Mouse (Mus musculus) embryonic facial prominence, embryonic 12.5 days (tissue): ENCODE measurements at regions not wholly inside any gene's neighbourhood (a gene's known extent, or its start where the extent isn't known, plus 50 kb on each side); places are given as distances from the start of the nearest gene placed in this dataset.

Source experiments
- ATAC-seq: fragments of 200-750 bp; cut with Nextera tagmentation; 2 replicates; pipeline ENCODE4 v1.8.0; 2017; ENCODE audit not compliant: insufficient number of reproducible peaks, insufficient read depth, low FRiP score, low TSS enrichment
- H3K27ac ChIP-seq: fragments of 300-500 bp; sonication (generic); 2 replicates; pipeline ENCODE4 v1.5.1; 2016; ENCODE audit warnings: mild to moderate bottlenecking
- H3K27me3 ChIP-seq: fragments of 300-500 bp; sonication (generic); 2 replicates; pipeline ENCODE4 v1.6.1; 2016; ENCODE audit warnings: mild to moderate bottlenecking, moderate library complexity
- H3K36me3 ChIP-seq: fragments of 300-500 bp; sonication (generic); 2 replicates; pipeline ENCODE4 v1.6.1; 2016; ENCODE audit warnings: mild to moderate bottlenecking
- H3K4me1 ChIP-seq: fragments of 300-500 bp; sonication (generic); 2 replicates; pipeline ENCODE4 v1.6.1; 2016
- H3K4me2 ChIP-seq: fragments of 300-500 bp; sonication (generic); replicated peaks from 2 replicates; pipeline ENCODE4 v1.6.1; 2016; ENCODE audit warnings: mild to moderate bottlenecking, moderate library complexity
- H3K4me3 ChIP-seq: fragments of 300-500 bp; sonication (generic); 2 replicates; pipeline ENCODE4 v1.5.1; 2016; ENCODE audit warnings: mild to moderate bottlenecking
- H3K9ac ChIP-seq: fragments of 300-500 bp; sonication (generic); 2 replicates; pipeline ENCODE4 v1.6.1; 2016; ENCODE audit warnings: mild to moderate bottlenecking, moderate library complexity
- H3K9me3 ChIP-seq: fragments of 300-500 bp; sonication (generic); 2 replicates; pipeline ENCODE4 v1.6.1; 2016; ENCODE audit warnings: mild to moderate bottlenecking, moderate library complexity
- WGBS: fragments of 180-500 bp; shearing (Covaris S2); methylation state at CpG from one replicate; pipeline ENCODE4 v1.1.7; 2016; 5-methylcytosine and 5-hydroxymethylcytosine counted together

DNA sequence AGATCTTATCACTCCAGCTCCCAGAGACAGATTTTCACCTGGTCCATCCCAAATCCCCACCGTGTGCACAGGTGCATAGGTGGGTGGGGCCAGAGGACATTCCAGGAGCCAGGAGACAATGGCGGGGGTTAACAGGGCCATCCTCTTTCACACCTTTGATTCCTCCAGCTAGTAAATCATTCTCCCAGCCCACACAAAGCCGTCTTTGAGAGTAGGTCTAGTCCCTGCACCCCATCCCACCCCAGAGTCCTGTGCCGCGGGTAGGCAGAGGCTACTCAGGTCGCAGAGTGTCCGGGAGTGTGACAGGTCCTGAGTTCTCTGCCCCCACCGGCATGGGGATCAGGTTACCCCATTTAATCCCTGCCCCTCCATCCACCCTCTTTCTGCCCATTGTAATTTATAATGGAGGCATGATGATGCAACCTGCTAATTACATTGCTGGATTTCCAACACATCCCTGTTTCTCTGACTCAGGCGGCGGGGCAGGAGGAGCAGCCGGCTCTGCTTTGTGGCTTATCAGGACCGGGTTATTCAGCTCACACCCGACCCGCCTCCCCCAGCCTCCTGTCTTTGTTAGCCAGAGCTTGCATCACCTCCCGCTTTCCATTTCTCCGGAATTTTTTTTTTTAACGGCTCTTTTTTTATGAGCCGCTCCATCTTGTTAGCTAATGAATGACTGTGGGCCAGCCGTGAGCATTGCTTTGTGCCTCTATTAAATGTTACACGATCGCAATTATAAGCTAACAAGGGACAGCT is 139.7 kb upstream of the 1600014C23Rik start:
- 8% methylated on average over 21 of the region's 21 CpGs for WGBS
- H3K9me3 ChIP-seq = peaks cover under 1% of the 10 kb centered on the region; the same call in 1 of the 2 replicates
- H3K4me1 ChIP-seq = peaks cover 44% of the 10 kb centered on the region
- peak overlapping the region; percentile 24; the same call in 1 of the 2 replicates for H3K4me2 ChIP-seq
- no peak for ATAC-seq
- peaks cover 26% of the 10 kb centered on the region for H3K27me3 ChIP-seq
- H3K9ac ChIP-seq = no peak overlapping the region
- H3K27ac ChIP-seq = no peak overlapping the region
- no peaks in the 10 kb centered on the region for H3K36me3 ChIP-seq
- H3K4me3 ChIP-seq = no peak overlapping the region

DNA sequence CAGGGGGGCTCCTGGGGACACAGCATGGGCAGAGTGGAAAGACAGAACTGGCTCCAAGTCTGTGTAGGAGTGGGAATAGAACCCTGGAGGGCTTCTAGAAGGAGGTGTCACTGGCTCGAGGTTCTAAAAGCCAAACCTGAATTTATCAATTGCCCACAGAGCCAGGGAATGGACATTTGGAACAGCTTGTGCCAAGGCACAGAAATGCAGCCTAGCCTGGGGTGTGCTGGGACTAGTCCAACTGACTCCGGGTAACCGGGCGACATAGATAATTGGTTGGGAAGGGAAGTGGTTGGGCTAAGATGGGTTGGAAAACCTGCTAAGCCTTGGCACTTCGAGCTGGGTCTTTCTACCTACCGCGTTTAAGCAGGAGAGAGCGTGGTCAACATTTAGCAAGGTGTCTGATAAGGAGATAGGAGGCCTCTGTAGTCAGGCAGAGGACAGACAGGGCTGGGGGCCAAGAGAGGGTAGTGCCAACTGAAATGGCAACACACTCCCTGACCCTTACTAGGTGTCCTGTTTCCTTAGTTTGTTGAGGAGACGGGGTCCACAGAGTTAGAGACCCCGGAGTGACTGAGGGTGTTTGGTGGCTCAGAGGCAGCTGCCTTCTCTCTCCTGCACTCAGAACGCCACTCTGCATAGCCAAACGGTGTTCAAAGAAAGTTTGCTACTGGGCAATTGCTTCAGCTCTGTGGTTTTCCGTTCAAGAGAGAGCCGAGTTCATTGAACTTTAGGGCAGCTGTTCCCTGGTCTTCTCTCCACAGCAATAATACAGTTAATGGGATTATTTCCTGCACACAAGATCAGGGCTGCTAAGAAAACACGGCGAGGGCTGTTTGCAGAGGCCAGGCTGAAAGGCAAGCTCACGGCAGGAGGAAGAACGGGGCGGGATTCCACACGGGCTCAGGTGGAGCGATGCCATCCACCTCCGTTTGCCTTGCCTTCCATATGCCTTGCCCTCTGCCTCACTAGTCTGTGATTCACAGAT is 138.3 kb upstream of the 1600014C23Rik start:
- Histone ChIP-seq H3K4me2 (peak overlapping the region; percentile 15; the same call in 1 of the 2 replicates), H3K36me3 (no peaks in the 10 kb centered on the region), H3K9ac (no peak overlapping the region), H3K4me3 (no peak overlapping the region), H3K27me3 (peaks cover 26% of the 10 kb centered on the region), H3K9me3 (no peaks in the 10 kb centered on the region), H3K4me1 (peaks cover 48% of the 10 kb centered on the region), H3K27ac (no peak overlapping the region)
- ATAC-seq = no peak
- WGBS = 41% methylated on average over 22 of the region's 22 CpGs

DNA sequence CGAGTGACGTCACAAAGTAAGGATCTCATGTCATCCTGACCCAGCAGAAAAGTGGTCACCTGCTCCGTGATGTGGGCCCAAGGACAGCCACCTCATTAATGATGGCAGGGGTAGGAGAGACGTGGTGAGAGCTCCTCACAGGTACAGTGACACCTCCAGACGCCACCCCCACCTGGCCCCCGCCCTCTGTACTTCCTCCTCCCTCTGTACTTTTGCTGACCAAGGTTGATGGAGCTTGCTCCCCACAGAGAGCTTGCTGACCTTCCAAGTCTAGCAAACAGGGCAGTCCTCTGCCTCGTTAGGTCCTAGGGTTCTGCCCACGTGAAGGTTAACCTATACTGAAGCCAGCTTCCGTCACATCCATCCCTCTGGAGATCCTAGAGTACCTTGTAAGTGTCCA is 137.4 kb upstream of the 1600014C23Rik start:
- peaks cover 52% of the 10 kb centered on the region for H3K4me1 ChIP-seq
- H3K9ac ChIP-seq = no peak overlapping the region
- no peak overlapping the region for H3K27ac ChIP-seq
- H3K4me3 ChIP-seq = no peak overlapping the region
- H3K4me2 ChIP-seq = no peak overlapping the region
- 83% methylated on average over 9 of the region's 9 CpGs for WGBS
- H3K36me3 ChIP-seq = no peaks in the 10 kb centered on the region
- ATAC-seq = no peak
- H3K27me3 ChIP-seq = peaks cover 26% of the 10 kb centered on the region
- no peaks in the 10 kb centered on the region for H3K9me3 ChIP-seq

DNA sequence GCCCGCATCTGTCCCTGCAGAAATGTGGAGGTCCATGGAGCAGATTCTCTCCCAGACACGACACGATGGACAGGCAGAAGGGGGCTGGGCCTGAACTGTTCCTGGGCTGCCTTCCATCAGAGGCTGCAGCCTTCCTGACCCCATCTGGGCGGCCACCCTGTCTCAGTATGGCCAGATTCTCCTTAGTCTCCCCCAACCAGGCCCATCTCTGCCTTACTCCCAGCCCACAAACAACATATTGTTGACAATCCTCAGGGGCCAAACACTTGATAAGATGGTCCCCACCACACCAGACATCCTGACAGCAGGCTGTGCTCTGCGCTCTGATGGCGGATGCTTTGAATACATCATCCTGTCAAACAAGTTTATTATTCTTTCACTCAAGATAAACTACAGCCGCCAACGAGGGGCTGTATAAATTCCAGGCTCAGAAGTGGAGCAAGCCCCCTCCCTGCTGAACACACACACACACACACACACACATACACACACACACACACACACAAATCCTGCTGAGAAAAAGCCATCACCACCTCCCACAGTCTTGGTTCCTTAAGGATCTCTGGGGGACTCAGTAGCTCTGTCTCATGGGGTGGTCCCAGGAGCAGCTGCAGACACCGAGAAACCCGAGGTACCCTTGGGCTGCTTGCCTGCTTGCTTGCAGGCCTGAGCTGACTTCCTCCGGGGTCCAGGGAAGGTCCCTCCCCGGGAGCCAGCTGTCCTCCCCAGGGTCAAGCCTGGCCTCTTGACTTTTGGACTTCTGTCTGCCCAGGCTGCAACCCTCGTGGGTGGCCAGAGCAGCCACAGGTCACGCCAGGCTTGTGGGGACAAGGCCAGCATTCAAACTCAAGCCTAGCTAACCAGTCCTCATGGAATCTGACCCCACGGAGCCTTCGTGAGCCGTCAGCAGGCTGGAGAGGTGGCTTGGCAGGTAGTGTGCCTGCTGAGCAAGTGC is 135.6 kb upstream of the 1600014C23Rik start:
- Histone ChIP-seq H3K27ac (0 out of 2 replicates have a peak overlapping the region, but pooled peaks have one; percentile 7), H3K9me3 (no peaks in the 10 kb centered on the region), H3K27me3 (peaks cover 22% of the 10 kb centered on the region), H3K36me3 (no peaks in the 10 kb centered on the region), H3K9ac (no peak overlapping the region), H3K4me2 (no peak overlapping the region), H3K4me1 (peaks cover 49% of the 10 kb centered on the region), H3K4me3 (no peak overlapping the region)
- no peak for ATAC-seq
- 49% methylated on average over 17 of the region's 17 CpGs for WGBS

DNA sequence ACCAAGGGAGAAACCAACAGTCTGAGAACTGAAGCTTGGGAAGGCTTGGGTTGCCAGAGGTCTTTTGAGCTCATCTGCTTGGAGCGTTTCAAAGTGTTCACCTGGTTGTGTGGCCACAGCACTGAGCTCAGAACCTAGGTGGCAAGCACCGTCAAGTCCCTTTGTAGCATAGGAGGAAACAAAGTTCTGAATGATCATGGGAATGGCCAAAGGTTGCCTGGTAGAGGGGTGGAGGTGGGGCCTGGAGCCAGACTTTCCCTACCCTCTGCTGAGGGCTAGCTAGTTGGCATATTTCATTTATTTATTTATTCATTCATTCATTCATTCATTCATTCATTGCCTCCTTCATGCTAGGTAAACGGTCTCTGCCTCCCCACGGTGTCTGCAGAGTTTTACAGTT is 134.9 kb upstream of the 1600014C23Rik start:
- H3K4me2 ChIP-seq = no peak overlapping the region
- no peak overlapping the region for H3K9ac ChIP-seq
- ATAC-seq = no peak
- H3K27ac ChIP-seq = 0 out of 2 replicates have a peak overlapping the region, but pooled peaks have one; percentile 7
- H3K4me1 ChIP-seq = peaks cover 41% of the 10 kb centered on the region
- H3K27me3 ChIP-seq = peaks cover 15% of the 10 kb centered on the region
- H3K4me3 ChIP-seq = no peak overlapping the region
- no peaks in the 10 kb centered on the region for H3K9me3 ChIP-seq
- no peaks in the 10 kb centered on the region for H3K36me3 ChIP-seq
- 81% methylated on average over 4 of the region's 4 CpGs for WGBS

DNA sequence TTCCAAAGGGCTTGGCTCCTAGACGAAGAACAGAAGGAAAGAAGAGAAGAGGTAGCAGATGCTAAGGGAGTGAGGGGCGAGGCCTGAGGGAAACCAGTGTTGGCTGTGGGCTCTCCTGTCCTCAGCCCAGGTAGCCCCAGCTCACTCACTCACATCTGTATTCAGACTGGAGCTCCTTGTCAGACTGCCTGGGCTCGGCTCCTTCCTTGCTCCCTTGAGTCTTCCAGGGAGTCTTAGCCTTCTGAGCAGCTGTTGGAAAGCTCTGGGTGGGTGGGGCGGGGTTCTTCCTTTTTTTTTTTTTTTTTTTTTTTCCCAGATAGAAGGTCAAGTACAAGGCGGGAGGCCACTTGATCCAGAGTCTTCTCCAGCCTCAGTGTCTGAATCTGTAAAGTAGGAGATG is 134.1 kb upstream of the 1600014C23Rik start:
- no peak for ATAC-seq
- peaks cover 33% of the 10 kb centered on the region for H3K4me1 ChIP-seq
- H3K27me3 ChIP-seq = peaks cover 7% of the 10 kb centered on the region; the same call in 1 of the 2 replicates
- 69% methylated on average over 5 of the region's 5 CpGs for WGBS
- H3K9me3 ChIP-seq = no peaks in the 10 kb centered on the region
- H3K4me3 ChIP-seq = no peak overlapping the region
- H3K4me2 ChIP-seq = no peak overlapping the region
- H3K36me3 ChIP-seq = no peaks in the 10 kb centered on the region
- H3K9ac ChIP-seq = no peak overlapping the region
- no peak overlapping the region for H3K27ac ChIP-seq

DNA sequence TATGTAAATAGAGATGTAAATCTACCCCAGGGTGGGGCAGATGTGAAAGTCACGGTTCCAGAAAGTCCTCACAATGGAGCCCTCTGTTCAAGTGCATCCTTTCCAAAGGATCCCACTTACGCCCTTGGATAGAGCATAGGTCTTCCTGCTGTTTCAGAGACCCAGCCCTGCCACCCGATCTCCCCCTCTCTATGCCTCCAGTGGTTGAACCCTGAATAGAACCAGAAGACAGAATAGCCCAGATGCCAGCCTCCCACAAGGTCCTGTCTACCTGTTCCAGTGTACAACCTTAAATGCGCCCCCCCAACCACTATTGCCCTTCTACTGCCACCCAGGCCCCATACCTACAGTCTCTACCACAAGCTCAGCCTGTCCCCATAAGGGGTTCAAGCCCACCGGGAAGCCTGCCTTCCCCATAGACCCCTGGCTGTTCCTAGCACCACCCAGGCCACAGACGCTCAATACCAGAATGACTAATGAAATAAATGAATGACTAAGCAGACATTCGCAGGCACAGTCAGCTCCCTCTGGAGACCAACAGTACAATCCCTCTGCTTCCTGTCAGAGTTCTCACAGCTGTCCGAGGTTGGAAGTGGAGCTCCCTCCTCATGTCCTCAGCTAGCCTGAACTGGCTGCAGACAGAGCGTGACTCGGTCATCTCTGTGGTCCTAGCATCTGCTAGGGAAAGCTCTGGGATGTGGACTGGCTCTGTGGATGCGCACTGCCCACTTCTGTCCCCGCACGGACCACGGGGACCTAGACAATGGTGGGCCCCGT is 133.4 kb upstream of the 1600014C23Rik start:
- Histone ChIP-seq H3K36me3 (no peaks in the 10 kb centered on the region), H3K9me3 (no peaks in the 10 kb centered on the region), H3K4me3 (no peak overlapping the region), H3K9ac (no peak overlapping the region), H3K27me3 (0 out of 2 replicates have a peak, but pooled peaks cover 3% of the 10 kb centered on the region), H3K4me2 (no peak overlapping the region), H3K4me1 (peaks cover 26% of the 10 kb centered on the region), H3K27ac (no peak overlapping the region)
- ATAC-seq = no peak
- 72% methylated on average over 15 of the region's 15 CpGs for WGBS

DNA sequence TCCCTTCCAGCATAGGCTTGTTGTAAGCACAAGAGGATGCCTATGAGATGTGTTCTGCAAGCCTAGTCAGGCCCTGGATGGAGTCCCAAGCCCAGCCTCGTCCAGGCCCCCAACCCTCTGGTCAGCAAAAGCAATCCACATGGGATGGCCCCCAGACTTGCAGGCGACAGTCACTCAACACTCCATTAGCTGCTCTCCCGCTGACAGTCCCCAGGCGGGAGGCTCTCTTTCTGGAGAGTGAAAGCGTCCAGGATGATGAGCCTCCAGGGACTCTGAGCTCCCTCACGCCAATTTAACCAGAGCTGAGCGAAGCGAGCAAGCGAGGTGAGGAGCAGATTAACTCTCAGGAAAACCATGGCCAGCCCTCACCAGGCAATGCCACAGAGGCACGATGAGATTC is 132.7 kb upstream of the 1600014C23Rik start:
- no peak overlapping the region for H3K4me2 ChIP-seq
- H3K4me1 ChIP-seq = peaks cover 23% of the 10 kb centered on the region
- H3K27me3 ChIP-seq = 0 out of 2 replicates have a peak, but pooled peaks cover 3% of the 10 kb centered on the region
- H3K36me3 ChIP-seq = no peaks in the 10 kb centered on the region
- ATAC-seq = no peak
- H3K9me3 ChIP-seq = no peaks in the 10 kb centered on the region
- no peak overlapping the region for H3K27ac ChIP-seq
- H3K9ac ChIP-seq = no peak overlapping the region
- no peak overlapping the region for H3K4me3 ChIP-seq
- 29% methylated on average over 10 of the region's 10 CpGs for WGBS

DNA sequence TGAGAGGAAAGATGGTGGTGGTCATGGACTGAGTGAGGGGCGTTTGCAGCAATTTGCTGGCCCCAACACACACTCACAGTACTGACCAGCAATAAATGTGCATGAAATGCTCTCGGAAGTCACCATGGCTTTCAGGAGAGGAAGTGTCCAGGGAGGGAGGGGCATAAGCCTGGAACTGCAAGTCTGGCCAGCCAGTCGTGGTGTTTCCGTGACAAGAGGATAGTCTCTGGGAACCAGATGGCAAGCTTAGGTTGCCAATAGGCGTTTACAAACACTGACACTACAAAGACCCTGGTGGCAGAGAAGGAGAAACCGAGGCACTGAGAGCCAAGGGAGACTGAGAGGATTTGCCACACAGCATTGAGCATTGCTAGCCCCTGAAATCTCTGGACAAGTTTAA is 132.3 kb upstream of the 1600014C23Rik start:
- peaks cover 23% of the 10 kb centered on the region for H3K4me1 ChIP-seq
- H3K27me3 ChIP-seq = 0 out of 2 replicates have a peak, but pooled peaks cover 3% of the 10 kb centered on the region
- H3K9ac ChIP-seq = no peak overlapping the region
- no peak overlapping the region for H3K4me2 ChIP-seq
- ATAC-seq = no peak
- no peak overlapping the region for H3K4me3 ChIP-seq
- H3K36me3 ChIP-seq = no peaks in the 10 kb centered on the region
- 67% methylated on average over 6 of the region's 6 CpGs for WGBS
- no peak overlapping the region for H3K27ac ChIP-seq
- no peaks in the 10 kb centered on the region for H3K9me3 ChIP-seq

DNA sequence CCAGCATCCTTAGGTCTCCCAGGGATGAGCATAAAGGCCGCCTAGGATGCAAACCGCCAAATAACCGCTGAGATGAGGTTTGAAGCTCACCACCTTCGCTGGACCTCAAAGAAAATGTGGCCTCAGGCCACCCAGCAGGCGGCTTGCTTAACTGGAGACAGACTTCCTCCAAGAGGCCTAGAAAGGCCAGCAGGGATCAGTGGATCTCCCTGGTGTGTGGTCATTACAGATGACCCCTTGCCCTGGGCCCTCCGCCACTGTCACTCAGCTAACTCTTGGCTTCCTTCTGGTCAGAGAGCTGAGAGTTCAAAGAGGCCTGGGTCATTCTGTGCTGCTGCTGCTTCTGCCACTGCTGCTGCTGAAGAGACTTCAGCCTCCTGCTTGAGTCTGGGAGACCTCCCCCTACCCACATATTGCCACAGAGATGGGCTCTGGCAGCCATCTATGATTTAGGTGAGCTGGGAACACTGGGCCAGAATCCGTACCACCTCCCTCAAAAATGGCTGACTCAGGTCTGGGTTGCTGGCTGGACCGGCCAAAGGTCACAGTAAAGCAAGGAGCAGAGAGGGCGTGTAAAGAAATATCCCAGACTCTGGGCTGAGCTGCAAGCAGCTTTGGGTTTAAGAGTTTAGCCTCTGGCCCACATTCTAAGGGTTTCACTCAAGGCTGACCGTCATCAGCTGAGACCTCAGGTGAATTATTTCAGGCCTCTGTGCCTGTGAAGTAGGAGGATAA is 130.0 kb upstream of the 1600014C23Rik start:
- Histone ChIP-seq H3K27me3 (no peaks in the 10 kb centered on the region), H3K4me1 (peaks cover 12% of the 10 kb centered on the region), H3K4me2 (no peak overlapping the region), H3K27ac (no peak overlapping the region), H3K9me3 (no peaks in the 10 kb centered on the region), H3K4me3 (no peak overlapping the region), H3K36me3 (no peaks in the 10 kb centered on the region), H3K9ac (no peak overlapping the region)
- no peak for ATAC-seq
- 31% methylated on average over 10 of the region's 10 CpGs for WGBS
